Mouse (Mus musculus) forelimb bud, embryonic 11.5 days (tissue): ENCODE results near the gene Usp19.

Experiments used
- DNase-seq: peaks from one replicate; pipeline ENCODE4 v3.0.0-alpha.2; 2012; ENCODE audit warnings: low read depth, low spot score

The Usp19 gene

GRCm38 (mm10) chr9:108490559-108491285 lies at the start of gene Usp19:
Gene Usp19 (plus strand): TSS chr9:108490602.
- peak; percentile 95 for DNase-seq

DNA sequence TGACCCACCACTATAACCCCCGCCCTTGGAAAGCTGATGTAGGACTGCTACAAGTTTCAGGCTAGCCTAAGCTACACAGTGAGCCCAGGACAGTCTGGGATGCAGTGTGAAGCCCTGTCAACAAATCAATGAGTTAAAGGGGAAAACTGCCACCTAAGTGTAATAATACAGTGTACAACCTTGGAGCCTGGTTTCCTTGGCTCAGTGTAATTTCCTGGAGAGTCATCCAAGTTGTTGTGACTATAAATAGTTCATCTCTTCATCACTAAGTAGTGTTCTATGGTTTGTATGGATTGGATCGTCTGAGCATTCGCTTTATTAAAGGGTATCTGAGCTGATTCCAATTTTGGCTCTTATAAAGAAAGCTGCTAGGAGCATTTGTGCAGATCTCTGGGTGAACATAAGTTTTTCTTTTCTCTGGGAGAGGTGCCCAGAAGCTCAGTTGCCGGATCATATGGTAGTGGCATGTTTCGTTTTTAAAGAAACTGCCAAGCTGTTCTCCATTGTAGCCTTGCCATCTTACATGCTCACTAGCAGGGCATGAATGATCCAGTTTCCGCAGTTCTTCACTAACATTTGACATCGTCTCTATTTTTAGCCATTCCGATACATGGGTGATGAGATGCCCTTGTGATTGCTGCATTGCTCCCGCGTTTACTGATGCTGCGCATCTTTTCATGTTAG lies 49.0 kb upstream of the Usp19 start:
- no peak for DNase-seq

DNA sequence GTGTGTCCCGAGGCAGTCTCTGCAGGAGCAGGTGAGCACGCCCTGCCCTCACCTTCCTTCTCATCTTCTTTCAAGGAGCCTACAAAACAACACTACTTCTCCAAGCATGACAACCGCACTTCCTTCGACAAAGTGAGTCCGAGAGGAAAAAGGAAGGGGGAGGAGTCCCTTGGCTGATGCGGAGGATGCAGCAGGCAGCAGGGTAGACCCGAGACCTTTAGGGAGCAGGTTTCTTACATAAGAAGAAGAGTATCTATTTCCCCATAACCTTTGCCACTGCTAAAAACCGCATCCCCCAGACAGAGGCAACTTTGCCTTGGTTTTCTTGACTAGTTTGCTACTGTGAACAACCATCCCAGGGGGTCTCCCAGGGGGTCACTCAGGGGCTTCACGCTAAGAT lies 45.3 kb upstream of the Usp19 start:
- DNase-seq, result no peak

GRCm38 (mm10) chr9:108449860-108450259 lies 40.5 kb upstream of the Usp19 start:
- peak; percentile 49 for DNase-seq

DNA sequence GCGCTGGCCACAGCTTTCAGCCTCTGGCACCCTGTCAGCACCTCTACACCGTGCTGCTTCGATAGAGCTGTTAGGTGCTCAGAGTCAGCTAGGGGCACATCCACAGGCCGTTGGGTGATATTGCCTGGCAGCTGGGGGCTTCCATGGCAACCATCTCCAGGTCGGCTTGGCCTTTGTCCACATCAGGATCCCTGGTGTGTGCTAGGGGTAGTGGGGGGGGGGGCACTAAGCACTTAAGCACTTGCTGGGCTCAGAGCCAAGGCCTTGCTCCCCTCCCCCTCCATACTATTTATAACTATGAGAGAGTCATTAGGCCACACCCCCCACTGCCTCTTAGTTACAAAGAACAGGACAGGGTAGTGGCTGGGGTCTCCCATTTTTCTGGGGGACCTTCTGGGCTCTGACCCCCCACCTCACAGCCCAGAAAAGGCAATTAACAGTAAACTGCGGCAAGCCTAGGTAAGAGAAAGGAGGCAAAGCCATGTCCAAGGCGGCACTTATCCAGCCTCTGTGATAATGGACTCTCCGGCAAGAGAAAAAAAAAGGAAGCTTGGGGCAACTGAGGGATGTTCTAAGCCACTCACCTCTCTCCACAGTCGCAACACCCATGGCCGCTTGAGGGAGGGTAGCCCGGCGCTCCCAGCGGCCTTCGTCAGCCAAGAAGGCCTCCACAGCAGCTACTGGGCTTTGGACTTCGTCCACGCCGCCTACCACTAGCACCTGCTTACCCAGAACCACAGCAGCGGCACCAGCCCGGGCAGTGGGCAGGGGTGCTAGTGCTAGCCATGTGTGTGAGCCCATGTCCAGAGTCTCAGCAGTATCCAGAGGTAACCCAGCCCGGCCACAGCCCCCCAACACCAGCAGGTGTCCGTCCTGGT lies 39.9 kb upstream of the Usp19 start:
- peak; percentile 21 for DNase-seq

GRCm38 (mm10) chr9:108451170-108451493 lies 39.3 kb upstream of the Usp19 start:
- no peak for DNase-seq

- peak; percentile 9 for DNase-seq
Observed at GRCm38 (mm10) chr9:108451519-108452160, 38.8 kb upstream of the Usp19 start.

- DNase-seq, result peak; percentile 90
Observed at GRCm38 (mm10) chr9:108452291-108452906, 38.0 kb upstream of the Usp19 start.

- no peak for DNase-seq
Observed at GRCm38 (mm10) chr9:108452911-108453310, 37.5 kb upstream of the Usp19 start.

GRCm38 (mm10) chr9:108453458-108453857 lies 36.9 kb upstream of the Usp19 start:
- DNase-seq, result no peak

DNA sequence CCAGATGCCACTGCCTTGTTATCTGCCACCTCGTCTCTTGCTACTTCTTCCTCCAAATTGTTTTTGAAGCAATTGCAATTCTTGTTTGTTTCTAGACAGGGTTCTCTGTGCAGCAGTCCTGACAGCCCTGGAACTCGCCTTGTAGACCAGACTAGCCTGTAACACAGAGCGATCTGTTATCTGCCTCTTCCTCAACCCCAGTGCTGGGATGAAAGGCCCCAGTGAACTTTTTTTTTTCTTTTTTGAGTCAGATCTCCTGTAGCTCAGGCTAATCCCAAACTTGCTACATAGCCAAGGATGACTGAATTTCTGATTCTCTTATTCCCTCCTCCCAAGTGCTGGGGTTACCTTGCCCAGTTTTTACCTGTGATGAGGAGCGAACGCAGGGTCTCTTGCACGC lies 36.0 kb upstream of the Usp19 start:
- no peak for DNase-seq

- no peak for DNase-seq
Observed at GRCm38 (mm10) chr9:108455747-108456571, 34.4 kb upstream of the Usp19 start.

DNA sequence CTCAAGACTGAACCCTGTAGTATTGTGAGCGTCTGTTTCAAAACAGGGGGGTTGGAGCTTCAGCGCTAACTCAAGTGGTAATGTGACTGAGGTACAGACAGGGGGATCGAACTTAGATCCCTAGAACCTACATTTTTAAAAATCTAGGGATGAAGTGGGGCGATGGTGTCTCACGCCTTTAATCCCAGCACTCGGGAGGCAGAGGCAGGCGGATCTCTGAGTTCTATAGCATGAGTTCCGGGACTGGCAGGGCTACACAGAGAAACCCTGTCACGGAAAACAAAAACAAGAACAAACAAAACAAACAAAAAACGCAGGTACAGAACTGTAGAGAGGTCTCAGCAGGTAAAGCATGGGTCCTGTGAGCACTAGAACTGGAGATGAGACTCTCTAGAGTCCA lies 33.4 kb upstream of the Usp19 start:
- no peak for DNase-seq

- no peak for DNase-seq
Observed at GRCm38 (mm10) chr9:108459939-108460318, 30.5 kb upstream of the Usp19 start.

GRCm38 (mm10) chr9:108460319-108461178 lies 29.9 kb upstream of the Usp19 start, which contains the start of gene Ccdc71:
Gene Ccdc71 (plus strand): TSS chr9:108460527.
- peak; percentile 87 for DNase-seq

DNA sequence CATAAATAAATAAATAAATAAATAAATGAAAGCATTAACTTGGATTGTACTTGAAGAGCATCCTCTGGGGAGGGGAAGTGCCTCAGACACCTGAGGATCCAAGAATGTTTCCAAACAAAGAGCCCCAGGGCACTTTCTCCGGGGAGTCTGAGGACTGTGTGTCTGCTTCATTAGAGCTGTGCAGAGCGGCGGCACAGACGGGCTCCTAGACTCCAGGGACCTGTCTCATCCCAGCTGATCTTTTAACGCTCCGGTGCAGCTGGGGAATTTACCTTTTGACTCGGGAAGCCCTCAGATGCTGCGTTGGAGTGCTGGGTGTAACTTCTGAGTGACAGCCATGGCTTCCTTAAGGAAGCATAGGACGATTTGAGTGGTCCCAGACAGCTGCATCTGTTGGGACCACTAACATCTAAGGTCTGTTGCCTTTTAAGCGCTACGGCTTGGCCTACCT lies 29.2 kb upstream of the Usp19 start, which contains the start of gene Klhdc8b:
Gene Klhdc8b (minus strand): TSS at position 401 of the 451 bp plus-strand sequence.
- no peak for DNase-seq

- no peak for DNase-seq
Observed at GRCm38 (mm10) chr9:108461675-108462074, 28.7 kb upstream of the Usp19 start.

- no peak for DNase-seq
Observed at GRCm38 (mm10) chr9:108462192-108462591, 28.2 kb upstream of the Usp19 start.

DNA sequence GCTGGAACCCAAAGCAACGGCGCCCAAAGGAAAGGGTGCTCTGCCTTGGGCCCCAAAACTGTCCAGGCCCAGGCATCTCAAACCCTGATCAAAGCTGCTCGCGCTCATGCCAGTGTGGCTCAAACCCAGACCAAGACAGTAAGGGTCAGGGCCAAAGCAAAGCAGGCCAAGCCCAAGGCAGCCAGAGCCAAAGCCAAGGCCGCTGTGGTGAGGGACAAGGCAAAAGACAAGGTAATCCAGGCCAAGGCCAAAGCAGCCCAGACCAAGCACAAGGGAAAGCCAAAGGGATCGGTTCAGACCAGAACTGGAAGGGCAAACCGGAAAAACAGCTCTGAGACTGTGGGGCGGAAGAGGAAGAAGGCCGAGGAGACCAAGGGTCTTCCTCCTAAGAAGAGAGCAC lies 26.7 kb upstream of the Usp19 start:
- DNase-seq, result no peak
